Mouse (Mus musculus) stomach, embryonic 16.5 days (tissue): Measurements from ENCODE around the gene Ugcg. TPM values are rescaled to one million over a fixed set of nuclear protein-coding genes. Genes with fewer than 3 reads are reported as not detected.
A peak's percentile ranks its signal among the peaks of the same experiment; 100 is the strongest.

Experiments used
- ATAC-seq: fragments of 200-750 bp; cut with Nextera tagmentation; 2 replicates; pipeline ENCODE4 v1.8.0; 2017; ENCODE audit warnings: moderate number of reproducible peaks, moderate TSS enrichment; ENCODE audit not compliant: insufficient read depth, low FRiP score
- H3K27ac ChIP-seq: fragments of 300-500 bp; sonication (generic); 2 replicates; pipeline ENCODE4 v1.5.1; 2014; ENCODE audit warnings: low read length
- H3K27me3 ChIP-seq: fragments of 300-500 bp; sonication (generic); 2 replicates; pipeline ENCODE4 v1.6.1; 2014; ENCODE audit warnings: low read length, control low read depth, mixed read lengths; ENCODE audit not compliant: control insufficient read depth, insufficient read depth
- H3K36me3 ChIP-seq: fragments of 300-500 bp; sonication (generic); 2 replicates; pipeline ENCODE4 v1.6.1; 2014; ENCODE audit warnings: low read length; ENCODE audit not compliant: control insufficient read depth, insufficient read depth
- H3K4me1 ChIP-seq: fragments of 300-500 bp; sonication (generic); 2 replicates; pipeline ENCODE4 v1.6.1; 2014; ENCODE audit warnings: low read length, control low read depth, mixed read lengths; ENCODE audit not compliant: control insufficient read depth, insufficient read depth
- H3K4me2 ChIP-seq: fragments of 300-500 bp; sonication (generic); 2 replicates; pipeline ENCODE4 v1.6.1; 2014; ENCODE audit warnings: low read depth, low read length, mixed read lengths
- H3K4me3 ChIP-seq: fragments of 300-500 bp; sonication (generic); replicated peaks from 2 replicates; pipeline ENCODE4 v1.5.1; 2014; ENCODE audit warnings: mild to moderate bottlenecking, low read length
- H3K9ac ChIP-seq: fragments of 300-500 bp; sonication (generic); 2 replicates; pipeline ENCODE4 v1.6.1; 2014; ENCODE audit warnings: low read length
- H3K9me3 ChIP-seq: fragments of 300-500 bp; sonication (generic); replicated peaks from 2 replicates; pipeline ENCODE4 v1.6.1; 2016; ENCODE audit warnings: low read length, control low read depth; ENCODE audit not compliant: control insufficient read depth
- WGBS: fragments of 180-500 bp; shearing (Covaris S2); extraction: QIAGEN DNeasy Blood & Tissue Kit; methylation state at CpG from one replicate; pipeline ENCODE4 v1.1.7; 2014; 5-methylcytosine and 5-hydroxymethylcytosine counted together
- polyA plus RNA-seq: library from polyadenylated mRNA; unstranded; fragments of >200 nt; fragmentation: Nextera tagmentation; extraction: Ambion mirVana; gene quantifications from 2 replicates; pipeline ENCODE4 v1.2.1, GENCODE M21; 2015

Ugcg gene
- polyA plus RNA-seq, 1 experiment from 2014 or later, result 9.7 TPM

DNA sequence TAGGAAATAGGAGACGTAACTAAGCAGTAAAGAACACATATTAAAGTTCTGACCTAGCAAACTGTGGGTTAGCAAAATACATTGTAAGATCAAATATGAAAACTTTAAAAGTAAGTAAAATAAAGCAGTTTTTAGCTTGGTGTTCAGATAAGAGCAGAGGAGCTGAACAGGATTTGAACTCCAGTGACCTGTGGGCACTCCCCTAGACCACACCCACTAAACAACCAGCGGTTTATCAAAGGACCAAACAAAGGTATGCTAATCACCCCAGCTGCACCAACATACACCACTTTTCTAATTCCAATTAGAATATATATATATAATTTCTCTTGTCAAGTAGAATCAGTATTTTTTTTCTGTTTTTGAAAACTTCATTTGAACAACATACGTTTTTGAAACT lies 3.4 kb upstream of the Ugcg start:
- no peak overlapping the region for H3K4me2 ChIP-seq
- no peaks in the 10 kb centered on the region for H3K9me3 ChIP-seq
- no peaks in the 10 kb centered on the region for H3K36me3 ChIP-seq
- 0 out of 2 replicates have a peak, but pooled peaks cover 7% of the 10 kb centered on the region for H3K4me1 ChIP-seq
- H3K27me3 ChIP-seq, result no peaks in the 10 kb centered on the region
- H3K27ac ChIP-seq, result no peak overlapping the region
- no peak overlapping the region for H3K9ac ChIP-seq
- 53% methylated on average over 3 of the region's 3 CpGs for WGBS
- H3K4me3 ChIP-seq, result no peak overlapping the region
- ATAC-seq, result no peak

GRCm38 (mm10) chr4:59187289-59187688 lies 1.8 kb upstream of the Ugcg start:
- ATAC-seq, result no peak
- Histone ChIP-seq H3K4me2 (no peak overlapping the region), H3K27ac (no peak overlapping the region), H3K9ac (no peak overlapping the region), H3K27me3 (no peaks in the 10 kb centered on the region), H3K4me3 (no peak overlapping the region), H3K36me3 (no peaks in the 10 kb centered on the region), H3K4me1 (peaks cover 9% of the 10 kb centered on the region), H3K9me3 (no peaks in the 10 kb centered on the region)
- WGBS, result 23% methylated on average over 3 of the region's 3 CpGs

DNA sequence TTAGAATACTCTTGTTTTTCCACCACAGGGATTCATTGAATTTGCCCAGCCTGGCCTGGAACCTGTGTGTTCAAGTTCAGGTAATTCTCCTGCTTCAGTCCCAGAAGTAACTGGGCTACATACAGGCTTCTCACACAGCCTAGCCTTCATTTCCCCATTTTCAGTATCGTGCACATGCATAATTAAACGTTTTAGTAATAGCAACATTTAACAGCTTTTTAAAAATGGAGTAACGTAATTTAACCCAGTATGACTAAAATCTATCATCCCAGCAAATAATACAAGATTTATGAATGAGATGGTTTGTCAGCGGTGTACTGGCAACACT lies 619 bp upstream of the Ugcg start:
- Histone ChIP-seq H3K9me3 (no peaks in the 10 kb centered on the region), H3K4me1 (peaks cover 9% of the 10 kb centered on the region), H3K36me3 (no peaks in the 10 kb centered on the region), H3K4me3 (peak overlapping the region; percentile 70), H3K27me3 (no peaks in the 10 kb centered on the region), H3K9ac (peak overlapping the region; percentile 90), H3K27ac (peak overlapping the region; percentile 95), H3K4me2 (peak overlapping the region; percentile 87)
- 20% methylated on average over 4 of the region's 4 CpGs for WGBS
- no peak for ATAC-seq

DNA sequence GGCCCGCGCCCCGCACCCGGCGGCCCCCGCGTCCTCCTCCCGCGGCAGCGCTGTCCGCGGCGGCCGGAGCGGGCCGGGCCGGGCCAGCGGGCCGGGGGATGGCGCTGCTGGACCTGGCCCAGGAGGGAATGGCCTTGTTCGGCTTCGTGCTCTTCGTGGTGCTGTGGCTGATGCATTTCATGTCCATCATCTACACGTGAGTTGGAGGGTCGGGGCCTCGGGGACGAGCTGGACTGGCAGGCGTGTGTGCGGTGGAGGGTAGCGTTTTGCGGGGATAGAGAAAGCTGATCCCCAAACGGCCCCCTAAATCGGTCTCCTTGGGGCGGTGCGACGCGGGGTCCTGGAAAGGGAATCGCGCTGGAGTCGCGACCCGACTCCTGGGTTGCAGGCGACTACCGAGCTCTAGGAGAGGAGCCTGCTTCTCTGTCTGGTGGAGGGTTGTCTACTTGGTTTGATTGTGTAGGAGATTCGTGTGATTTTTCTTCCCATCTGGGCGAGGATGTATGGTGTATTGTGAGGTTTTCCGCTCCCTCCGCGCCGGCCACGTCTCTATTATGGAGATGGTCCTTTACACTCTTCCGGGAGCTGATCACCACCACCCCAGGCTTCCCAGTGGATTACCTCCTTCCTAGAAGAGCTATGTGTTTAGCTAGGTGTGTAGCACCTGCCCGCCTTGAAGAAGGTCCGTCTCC lies 635 bp downstream of the Ugcg start:
- ATAC-seq, result no peak
- H3K4me3 ChIP-seq, result peak overlapping the region; percentile 70
- no peaks in the 10 kb centered on the region for H3K9me3 ChIP-seq
- H3K27ac ChIP-seq, result peak overlapping the region; percentile 95
- H3K4me1 ChIP-seq, result peaks cover 11% of the 10 kb centered on the region
- WGBS, result under 1% methylated on average over 43 of the region's 54 CpGs
- H3K27me3 ChIP-seq, result no peaks in the 10 kb centered on the region
- peak overlapping the region; percentile 90 for H3K9ac ChIP-seq
- H3K4me2 ChIP-seq, result peak overlapping the region; percentile 87
- no peaks in the 10 kb centered on the region for H3K36me3 ChIP-seq

DNA sequence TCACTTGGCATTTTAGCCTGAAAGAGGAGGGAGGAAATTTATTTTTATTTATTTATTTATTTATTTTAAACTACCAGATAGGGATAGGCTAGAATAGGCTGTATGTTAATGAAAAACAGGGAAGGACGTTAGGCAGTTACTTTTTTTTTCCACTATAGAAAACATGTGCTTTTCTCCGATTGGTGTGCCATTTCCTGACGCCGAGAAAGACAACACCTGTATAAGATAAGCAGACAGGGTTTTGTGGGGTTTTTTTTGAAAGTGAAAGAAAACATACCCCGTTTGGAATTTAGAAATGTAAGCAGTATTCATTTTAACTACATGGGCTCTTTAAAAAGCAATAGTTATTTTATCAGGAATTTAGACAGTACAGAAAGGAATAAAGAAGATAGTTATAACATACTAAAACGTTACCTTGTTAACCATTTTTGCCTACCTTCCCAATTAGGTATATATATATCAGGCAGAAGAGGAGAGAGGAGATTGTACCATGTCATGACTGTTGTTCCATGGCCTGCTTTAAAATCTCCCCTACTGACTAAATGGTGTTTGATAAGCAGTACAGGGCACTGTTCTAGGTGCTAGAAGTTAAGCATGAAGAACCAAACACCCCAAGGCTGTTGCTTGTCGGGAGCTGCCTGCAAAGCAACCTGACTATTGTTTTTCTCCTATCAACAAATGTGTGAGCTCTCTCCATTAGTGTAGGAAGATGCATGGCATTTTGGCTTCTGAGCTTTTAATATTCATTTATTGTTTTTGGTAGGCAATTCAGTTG lies 1.8 kb downstream of the Ugcg start:
- 27% methylated on average over 7 of the region's 7 CpGs for WGBS

GRCm38 (mm10) chr4:59194731-59195496 lies 5.9 kb downstream of the Ugcg start:
- no peaks in the 10 kb centered on the region for H3K9me3 ChIP-seq
- 83% methylated on average over 13 of the region's 13 CpGs for WGBS
- H3K4me2 ChIP-seq, result no peak overlapping the region
- no peaks in the 10 kb centered on the region for H3K36me3 ChIP-seq
- peaks cover 30% of the 10 kb centered on the region for H3K4me1 ChIP-seq
- no peak overlapping the region for H3K9ac ChIP-seq
- H3K27me3 ChIP-seq, result no peaks in the 10 kb centered on the region
- H3K27ac ChIP-seq, result no peak overlapping the region
- no peak overlapping the region for H3K4me3 ChIP-seq
- no peak for ATAC-seq

More for the DNA sequence above, 1.8 kb downstream of the Ugcg start:
- Histone ChIP-seq H3K4me1 (peaks cover 8% of the 10 kb centered on the region), H3K27me3 (no peaks in the 10 kb centered on the region), H3K27ac (no peak overlapping the region), H3K4me3 (peak overlapping the region; percentile 70), H3K9me3 (no peaks in the 10 kb centered on the region), H3K4me2 (peak overlapping the region; percentile 87), H3K36me3 (no peaks in the 10 kb centered on the region), H3K9ac (no peak overlapping the region; the same call in 1 of the 2 replicates)
- no peak for ATAC-seq

DNA sequence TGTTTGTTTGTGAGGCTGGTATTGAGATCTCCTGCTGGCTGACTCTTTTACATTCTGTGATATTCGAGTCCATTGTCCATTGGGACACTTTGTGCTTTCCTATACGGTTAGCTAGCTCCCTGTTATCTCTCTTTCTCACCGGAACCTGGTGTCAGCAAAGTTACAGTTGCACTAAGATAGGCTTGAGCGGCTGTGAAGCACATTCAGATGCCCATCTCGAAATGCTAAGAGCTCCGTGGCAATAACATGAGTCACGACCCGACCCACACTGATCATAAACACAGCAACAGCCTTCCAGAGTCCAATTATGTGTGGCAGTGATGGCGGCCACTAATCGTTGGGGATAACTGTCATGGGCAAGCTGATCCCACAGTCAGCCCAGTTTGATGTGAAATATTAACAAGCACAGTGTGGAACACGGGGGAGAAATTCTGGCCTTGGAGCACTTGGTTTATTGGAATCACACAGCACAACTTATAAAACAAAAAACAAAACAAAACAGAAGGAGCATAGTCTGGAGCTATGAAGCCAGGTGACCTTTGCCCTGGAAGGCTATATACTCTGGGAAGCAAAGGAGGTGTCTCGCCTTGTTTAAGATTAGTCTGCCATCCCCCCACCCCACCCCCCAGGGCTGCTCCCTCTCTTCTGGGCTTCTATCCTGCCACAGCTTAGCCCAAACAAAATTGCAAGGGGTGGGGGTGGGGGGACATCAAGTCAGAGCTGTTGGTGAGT lies 7.5 kb downstream of the Ugcg start:
- H3K4me3 ChIP-seq, result no peak overlapping the region
- 0 out of 2 replicates have a peak overlapping the region, but pooled peaks have one; percentile 5 for H3K4me2 ChIP-seq

GRCm38 (mm10) chr4:59197078-59197424 lies 8.0 kb downstream of the Ugcg start:
- 48% methylated on average over 6 of the region's 6 CpGs for WGBS
- Histone ChIP-seq H3K9me3 (no peaks in the 10 kb centered on the region), H3K27me3 (no peaks in the 10 kb centered on the region), H3K4me1 (peaks cover 25% of the 10 kb centered on the region), H3K4me3 (no peak overlapping the region), H3K36me3 (no peaks in the 10 kb centered on the region), H3K27ac (no peak overlapping the region), H3K9ac (0 out of 2 replicates have a peak overlapping the region, but pooled peaks have one; percentile 7), H3K4me2 (0 out of 2 replicates have a peak overlapping the region, but pooled peaks have one; percentile 5)
- no peak for ATAC-seq

More for the DNA sequence above, 7.5 kb downstream of the Ugcg start:
- no peaks in the 10 kb centered on the region for H3K9me3 ChIP-seq
- H3K9ac ChIP-seq, result 0 out of 2 replicates have a peak overlapping the region, but pooled peaks have one; percentile 7
- H3K4me1 ChIP-seq, result peaks cover 25% of the 10 kb centered on the region
- ATAC-seq, result peak; percentile 37; the same call in 1 of the 2 replicates
- H3K27ac ChIP-seq, result no peak overlapping the region
- 28% methylated on average over 12 of the region's 12 CpGs for WGBS
- H3K27me3 ChIP-seq, result no peaks in the 10 kb centered on the region
- no peaks in the 10 kb centered on the region for H3K36me3 ChIP-seq
